Mouse (Mus musculus): ENCODE measurements around the gene Pparg. TPM values are rescaled to one million over a fixed set of nuclear protein-coding genes. Genes with fewer than 3 reads are reported as not detected.

Gene Pparg
- total RNA-seq, 2 experiments from 2014 or later: 2.7 to 6.5 TPM

DNA sequence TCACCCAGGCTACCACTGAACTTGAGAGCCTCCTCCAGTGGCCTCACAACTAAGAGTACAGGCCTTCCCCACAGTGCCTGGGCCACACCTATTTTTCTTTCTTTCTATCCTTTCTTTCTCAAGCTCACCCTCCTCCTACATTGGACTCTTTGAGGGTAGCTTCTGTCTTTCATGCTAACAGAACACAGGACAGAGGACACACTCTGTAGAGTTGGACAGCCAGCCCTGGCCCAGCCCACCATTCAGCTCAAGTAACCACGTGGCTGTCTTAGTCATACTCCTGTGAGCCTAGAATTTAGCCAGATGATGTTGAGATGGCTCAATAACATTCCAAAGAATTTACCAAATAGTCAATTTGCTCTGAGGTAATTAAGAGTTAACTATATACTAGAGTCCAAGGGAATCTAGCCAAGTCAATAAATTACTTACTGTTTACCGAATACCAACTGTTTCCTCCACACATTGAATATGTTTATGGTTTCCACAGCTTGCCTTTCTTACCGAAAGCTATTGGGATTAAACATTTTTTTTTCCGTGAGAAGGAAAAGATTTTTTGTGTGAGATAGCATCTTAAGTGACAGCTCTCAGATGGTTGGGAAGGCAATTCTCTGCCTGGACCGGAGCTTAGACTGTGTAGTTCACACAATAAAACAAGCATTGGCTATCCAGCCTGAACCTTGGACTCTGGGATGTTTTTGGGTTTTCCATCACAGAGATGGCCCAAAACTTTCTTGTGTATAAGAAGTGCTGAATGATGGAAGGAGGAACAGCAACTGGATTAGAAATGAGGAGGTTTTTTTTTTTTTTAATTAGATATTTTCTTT is 10.9 kb upstream of the Pparg start:
- ATAC-seq (ENCODE audit: poor library complexity, severe bottlenecking): no peak

DNA sequence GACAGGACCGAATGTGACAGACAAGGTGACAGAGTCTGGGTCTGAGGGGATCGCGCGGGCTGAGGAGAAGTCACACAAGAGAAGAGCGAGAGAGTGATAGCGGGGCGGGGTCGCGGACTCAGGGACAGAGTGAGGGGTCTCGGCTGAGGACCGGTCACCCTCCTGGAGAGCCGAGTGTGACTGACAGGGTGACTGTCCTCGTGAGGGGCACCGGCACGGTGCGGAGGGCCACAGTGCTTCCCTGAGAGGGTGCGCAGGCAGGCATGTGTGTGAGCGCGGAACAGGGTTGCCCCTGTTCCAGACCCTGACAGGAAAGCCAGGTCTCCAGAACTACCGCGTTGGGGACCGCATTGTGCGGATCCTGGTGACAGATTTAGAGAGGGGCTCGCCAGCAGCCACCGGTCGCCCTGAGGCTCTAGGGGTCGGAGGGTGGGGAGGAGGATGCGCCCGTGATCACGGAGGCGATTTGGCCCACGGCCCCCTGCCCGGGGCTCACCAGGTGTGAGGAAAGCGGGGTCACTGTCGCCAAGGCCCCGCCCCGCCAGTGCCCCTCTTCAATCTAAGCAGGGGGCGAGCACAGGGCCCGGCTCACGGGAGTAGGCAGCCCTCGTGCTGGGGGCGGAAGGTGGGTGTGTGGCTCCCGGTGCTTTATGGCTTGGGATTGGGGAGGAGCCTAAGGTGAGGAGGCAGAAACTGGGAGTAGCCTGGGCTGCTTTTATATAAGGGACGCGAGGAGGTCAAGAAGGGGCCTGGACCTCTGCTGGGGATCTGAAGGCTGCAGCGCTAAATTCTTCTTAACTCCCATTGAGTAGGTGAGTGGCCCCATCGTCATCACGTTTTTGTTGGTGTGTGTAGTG is 1.1 kb downstream of the Pparg start:
- peak; percentile 53 for ATAC-seq (ENCODE audit: poor library complexity, severe bottlenecking)

DNA sequence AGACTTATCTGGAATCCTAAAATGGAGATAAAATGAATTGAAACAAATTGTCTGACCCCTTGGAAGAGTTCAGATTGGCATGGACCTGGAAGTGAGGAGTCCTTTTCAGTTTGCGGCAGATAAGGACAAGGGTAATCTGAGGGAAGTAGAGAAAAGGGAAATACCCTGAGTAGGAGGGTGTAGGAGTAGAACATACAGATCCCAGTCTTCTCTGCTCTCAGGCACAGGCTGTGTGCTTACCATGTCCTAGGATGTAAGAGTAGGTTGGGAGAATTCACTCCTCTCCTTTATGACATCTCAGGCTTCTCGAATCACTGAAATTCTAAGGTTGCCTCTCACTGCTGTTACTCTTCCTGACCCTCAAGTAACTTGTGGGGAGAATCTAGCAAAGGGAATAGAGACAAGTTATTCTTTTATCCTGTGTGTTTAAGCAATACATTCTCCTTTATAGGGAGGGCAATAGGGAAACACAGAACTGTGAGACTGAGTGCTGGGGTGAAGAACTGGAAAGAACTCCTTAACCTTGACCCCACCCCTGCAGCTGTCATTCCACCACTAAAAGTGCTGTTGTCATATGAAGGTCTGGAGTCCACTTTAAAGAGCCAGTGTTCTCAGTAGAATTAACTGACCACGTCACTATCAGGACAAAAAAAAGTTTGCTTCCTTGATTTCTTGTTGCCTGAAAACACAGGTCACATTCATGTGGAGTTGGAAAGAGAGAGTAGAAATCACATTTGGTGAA is 6.3 kb downstream of the Pparg start:
- ATAC-seq (ENCODE audit: poor library complexity, severe bottlenecking): no peak

DNA sequence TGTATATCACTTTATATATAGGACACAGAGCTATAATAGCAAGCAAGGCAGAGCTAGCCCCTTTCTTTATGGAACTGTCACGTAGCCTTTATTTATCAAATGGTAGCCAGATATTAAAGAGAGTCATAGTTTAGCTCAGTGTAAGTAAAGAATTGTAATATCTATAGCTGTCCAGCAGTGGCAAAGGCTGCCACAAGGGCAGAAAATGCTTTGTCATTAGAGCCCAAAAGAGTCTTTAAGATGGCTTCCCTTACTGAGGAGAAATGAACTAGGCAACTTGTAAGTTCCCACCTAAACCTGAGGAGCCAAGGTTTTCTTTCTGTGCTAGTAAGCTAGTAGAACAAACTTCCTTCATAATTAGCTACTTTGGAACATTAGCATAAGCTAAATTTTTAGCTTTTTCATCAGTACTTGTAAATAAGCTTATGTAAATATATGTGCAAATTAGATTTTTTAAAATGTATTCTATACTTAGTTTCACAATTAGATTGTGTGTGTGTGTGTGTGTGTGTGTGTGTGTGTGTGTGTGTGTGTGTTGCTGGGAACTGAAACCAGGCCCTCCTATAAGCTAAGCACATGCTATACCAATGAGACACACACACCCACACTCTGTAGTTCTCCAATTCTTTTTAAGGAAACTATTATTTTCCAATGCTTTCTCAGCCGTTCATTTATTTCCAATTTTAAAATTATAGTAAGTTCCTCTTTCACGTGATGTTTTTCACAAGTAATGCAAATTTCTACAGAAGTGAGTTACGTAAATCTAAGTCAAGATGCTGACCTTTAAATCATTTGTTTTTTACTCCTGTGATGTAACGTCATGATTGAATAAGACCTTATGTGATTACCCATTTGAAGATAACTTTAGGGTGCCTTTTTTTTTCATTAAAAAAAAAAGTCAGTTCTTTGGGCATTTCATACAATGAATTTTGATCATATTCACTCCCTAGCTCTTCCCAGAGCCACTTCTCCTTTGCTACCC is 14.4 kb downstream of the Pparg start:
- peak; percentile 91 for ATAC-seq (ENCODE audit: poor library complexity, severe bottlenecking)

DNA sequence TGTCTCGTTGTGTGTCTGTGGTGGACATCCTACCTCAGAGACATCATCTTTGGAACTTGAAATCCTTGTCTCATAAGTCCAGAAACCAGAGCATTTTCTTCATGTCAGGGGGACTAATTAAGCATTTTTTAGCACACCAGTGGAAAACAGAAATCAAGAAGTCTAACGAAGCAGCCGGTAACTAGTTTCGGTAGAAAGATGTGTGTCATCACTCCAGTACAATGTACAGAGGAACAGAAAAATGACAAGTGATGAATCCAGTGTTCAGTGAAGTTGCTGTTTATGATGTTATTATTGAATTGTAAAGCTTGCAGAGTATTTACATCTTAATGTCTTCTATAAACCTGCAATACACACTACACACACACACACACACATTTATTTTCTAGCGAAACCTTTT is 19.8 kb downstream of the Pparg start:
- ATAC-seq (ENCODE audit: poor library complexity, severe bottlenecking): peak; percentile 63

DNA sequence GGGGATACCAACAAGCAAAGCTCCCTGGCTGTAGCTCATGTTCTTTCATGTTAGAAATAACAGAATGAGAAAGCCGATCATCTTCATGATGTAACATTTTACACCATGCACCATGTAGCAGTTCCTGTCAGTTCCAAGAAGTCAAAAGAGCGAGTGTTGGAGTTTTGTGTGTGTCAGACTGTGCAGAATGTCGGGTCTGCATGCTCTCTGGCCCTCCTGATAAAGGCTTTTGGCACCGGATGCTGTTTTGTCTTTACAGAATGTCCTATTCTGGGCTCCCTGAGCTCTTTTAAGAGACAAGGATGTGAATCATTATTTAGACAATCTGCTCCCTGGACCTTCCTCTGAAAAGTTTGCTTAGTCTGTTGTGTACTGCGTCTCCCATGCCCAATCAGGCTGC is 22.0 kb downstream of the Pparg start:
- no peak for ATAC-seq (ENCODE audit: poor library complexity, severe bottlenecking)

DNA sequence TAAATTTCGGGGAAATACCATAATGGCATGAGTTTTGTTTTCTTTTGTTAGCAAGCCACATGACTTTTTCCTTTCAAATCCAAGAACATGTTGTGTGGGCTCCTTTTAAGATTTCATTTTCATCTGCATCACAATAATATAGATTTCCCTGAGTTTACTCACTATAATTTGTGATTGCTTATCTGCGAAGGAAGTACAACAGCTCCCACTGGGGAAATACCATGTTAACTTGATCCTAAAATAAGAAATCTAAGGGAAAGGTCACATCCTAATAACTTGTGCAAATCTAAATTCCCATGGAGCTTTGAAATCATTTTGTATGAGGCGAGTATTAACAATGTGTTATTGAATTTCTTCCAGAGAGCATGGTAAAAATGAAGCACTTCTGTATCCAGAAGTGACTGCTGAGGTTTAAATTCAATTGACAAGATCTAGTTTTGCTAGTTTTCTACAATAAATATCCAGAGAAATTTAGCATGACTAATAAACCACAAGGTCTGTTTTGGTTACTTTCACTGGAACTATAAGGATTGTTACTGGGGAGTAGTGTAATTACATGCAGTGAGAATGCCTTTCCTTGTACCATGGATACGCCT is 29.3 kb downstream of the Pparg start:
- ATAC-seq (ENCODE audit: poor library complexity, severe bottlenecking): no peak

DNA sequence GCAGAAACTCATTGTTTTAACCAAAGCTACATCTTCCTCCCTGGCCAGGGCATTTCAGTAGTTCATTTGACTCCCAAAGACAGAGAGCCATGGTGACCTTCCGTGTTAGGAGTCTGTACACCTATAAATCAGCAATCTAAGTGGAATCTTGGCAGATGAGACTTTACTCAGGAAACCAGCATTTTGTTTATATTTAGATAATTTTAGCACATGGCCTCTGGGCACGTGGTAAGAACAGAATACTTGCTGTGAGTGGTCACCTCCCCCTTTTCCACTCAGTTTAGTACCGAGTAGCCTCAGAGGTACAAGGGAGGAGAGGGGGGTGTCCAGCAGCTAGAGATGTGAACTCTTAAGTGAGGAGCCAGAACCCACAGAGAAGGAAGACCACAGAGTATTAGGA is 36.2 kb downstream of the Pparg start:
- ATAC-seq (ENCODE audit: poor library complexity, severe bottlenecking): no peak

DNA sequence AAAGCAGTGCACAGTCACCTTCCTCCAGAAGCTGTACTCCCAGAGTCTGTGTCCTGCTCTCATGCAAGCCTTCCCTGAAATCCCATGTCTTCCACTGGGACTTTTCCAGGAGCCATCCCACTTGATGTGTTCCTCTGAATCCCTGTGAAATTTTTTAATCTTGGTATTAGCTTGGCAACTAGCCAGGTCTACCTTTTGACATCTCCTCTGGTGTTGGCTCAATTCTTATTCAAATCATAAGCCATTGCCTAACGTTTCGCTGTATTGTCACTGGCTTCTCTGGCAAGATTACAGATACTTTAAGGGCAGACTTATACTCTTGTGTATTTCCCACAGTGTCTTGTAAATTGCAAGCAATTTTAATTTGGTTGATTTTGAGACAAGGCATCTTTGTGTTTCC is 43.6 kb downstream of the Pparg start:
- no peak for ATAC-seq (ENCODE audit: poor library complexity, severe bottlenecking)

DNA sequence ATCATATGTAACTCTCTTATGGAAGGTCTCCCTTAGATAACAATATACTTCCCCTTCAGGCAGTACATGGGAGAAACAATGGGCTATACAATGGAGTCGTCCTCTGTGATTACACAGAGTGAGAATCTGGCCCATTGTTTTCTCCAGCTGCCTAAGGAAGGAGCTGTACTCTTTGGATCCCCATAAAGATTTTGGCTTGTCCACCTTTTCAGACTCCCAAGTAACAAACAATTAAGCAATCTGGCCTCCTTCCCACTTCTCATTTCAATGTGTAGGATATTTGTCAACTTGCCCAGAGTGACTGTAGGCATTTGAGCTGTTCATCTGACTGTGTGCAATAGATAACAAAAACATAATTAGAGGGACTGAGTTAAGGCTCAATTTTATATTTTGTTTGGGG is 50.7 kb downstream of the Pparg start:
- ATAC-seq (ENCODE audit: poor library complexity, severe bottlenecking): no peak

DNA sequence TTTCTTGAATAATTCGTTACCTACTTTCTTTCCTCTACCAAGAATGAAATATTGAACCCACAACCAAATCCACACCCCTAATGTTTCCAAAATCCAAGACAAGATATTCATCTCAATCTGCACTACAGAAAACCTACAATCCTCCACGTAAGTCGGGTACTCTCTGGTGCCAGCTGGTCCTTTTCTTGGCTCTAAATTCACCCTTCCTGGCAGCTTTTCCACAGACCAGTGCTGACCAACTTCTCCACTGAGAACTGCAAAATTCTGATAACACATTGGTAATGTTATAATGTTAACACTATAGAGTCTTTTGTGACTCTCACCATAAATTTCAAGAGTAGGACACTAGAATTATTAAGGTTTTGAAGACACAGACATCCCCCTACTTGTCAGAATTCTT is 57.4 kb downstream of the Pparg start:
- no peak for ATAC-seq (ENCODE audit: poor library complexity, severe bottlenecking)

DNA sequence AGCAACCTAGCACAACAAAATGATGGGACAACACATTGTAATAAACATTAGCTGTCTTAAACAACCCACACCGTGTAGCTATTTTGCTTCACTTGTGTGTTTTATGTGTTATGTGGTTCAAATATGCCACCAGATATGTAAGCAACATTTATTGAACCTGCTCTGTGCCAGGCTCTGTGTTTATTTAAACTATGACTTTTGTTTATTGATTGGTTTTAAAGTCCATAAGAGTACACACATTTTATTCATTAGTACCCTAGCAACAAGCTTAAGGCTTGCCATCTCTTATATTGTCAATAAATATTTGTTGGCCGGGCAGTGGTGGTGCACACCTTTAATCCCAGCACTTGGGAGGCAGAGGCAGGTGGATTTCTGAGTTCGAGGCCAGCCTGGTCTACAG is 58.2 kb downstream of the Pparg start:
- no peak for ATAC-seq (ENCODE audit: poor library complexity, severe bottlenecking)

DNA sequence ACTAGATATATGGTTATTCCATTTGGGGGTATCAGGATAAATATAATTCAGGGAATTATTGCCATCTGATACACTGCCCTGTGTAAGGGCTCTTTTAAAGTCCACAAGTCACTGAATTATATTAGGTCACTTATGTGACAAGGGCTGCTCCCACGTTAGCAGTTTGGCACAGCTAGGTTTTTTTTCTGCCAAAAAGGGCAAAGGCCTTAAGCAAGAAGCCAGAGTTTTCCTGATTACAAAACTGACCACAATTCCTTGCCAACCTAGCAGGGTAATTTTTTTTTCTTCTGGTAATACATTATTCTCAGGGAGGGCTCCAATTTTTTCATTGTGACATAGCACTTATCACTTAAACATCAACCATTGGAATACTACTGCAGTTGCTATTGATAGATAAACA is 60.2 kb downstream of the Pparg start:
- ATAC-seq (ENCODE audit: poor library complexity, severe bottlenecking): no peak

DNA sequence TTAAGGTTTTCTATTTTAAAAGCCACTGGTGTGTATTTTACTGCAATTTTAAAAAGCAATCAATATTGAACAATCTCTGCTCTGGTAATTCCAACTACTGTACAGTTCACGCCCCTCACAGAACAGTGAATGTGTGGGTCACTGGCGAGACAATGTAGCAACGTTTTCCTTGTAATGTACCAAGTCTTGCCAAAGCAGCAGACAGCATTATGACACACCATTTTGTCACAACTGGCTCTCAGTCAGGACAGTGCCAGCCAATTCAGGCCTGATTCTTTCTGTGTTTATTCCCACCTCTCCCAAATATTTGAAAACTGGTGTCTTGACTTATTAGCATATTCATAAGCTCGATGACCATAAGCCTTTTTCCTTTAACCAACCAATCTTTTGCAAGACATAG is 60.9 kb downstream of the Pparg start:
- ATAC-seq (ENCODE audit: poor library complexity, severe bottlenecking): peak; percentile 82

DNA sequence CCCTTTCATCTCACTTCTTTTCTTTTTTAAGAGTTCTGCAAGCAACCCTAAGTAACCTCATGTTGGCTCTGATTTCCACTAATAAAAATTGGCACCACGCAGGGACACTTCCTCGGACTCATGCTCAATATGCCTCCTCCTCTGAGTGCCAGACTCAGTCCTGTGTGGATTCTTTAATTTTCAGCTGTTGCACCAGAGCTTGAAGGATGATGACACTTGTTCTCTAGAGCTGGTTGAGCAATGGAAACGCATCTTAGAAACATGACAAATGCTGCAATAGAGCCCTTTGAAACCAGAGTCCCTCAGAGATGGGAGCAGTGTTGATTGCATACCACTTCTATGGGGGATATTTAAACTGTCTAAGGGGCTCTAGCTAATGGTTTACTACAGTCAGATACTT is 63.7 kb downstream of the Pparg start:
- peak; percentile 87 for ATAC-seq (ENCODE audit: poor library complexity, severe bottlenecking)

DNA sequence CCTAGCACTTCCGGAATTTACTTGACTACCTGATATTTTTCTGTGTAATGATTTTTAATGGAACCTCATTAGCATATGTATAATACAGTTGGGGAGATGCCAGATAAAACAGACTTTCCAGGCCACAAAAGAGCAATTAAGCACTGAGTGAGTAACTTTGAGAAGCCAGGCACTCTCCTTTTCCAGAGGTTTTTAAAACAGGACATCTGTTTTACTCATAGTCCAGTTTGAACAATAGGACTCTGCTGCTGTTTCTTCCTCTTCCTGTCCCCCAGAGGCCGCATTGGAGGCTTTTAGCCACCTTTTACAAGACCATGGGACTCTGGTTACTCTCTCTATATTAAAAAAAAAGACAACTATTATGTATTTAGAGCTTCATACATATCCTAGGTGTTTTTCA is 72.0 kb downstream of the Pparg start:
- no peak for ATAC-seq (ENCODE audit: poor library complexity, severe bottlenecking)

DNA sequence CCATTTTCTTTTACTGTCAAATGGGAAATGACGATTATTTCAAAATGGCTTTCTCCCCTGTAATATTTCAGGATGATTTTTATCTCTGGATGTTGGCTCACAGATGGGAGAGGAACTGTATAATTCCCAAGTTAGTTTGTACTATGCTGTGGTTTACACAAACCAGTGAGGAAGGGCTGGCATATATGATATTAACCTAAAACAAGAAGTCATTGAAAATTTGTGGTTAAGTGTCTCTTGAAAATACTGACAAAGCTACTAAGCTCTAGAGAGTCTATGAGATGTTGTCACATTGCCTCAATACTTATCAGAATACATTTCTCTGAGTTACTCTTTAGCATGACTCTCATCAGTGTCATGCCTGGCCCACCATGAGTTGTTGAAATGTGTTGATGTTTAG is 73.3 kb downstream of the Pparg start:
- no peak for ATAC-seq (ENCODE audit: poor library complexity, severe bottlenecking)

DNA sequence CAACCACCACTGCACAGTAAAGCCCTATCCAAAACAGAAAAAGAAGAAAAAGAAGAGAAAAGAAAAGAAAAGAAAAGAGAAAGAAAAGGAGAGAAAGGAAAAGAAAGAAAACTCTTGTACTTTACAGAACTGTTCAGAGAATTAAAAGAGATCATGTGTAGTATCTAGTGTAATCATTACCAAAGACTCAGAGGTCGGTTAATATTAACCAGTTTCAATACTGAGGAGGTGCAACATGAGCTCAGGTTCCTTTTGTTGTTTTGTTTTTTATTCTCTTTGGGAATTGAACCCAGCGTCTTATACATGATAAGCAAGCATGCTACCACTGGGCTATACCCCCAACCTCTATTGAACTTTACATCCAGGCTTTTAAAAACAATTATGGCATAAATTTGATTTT is 74.1 kb downstream of the Pparg start:
- ATAC-seq (ENCODE audit: poor library complexity, severe bottlenecking): no peak

DNA sequence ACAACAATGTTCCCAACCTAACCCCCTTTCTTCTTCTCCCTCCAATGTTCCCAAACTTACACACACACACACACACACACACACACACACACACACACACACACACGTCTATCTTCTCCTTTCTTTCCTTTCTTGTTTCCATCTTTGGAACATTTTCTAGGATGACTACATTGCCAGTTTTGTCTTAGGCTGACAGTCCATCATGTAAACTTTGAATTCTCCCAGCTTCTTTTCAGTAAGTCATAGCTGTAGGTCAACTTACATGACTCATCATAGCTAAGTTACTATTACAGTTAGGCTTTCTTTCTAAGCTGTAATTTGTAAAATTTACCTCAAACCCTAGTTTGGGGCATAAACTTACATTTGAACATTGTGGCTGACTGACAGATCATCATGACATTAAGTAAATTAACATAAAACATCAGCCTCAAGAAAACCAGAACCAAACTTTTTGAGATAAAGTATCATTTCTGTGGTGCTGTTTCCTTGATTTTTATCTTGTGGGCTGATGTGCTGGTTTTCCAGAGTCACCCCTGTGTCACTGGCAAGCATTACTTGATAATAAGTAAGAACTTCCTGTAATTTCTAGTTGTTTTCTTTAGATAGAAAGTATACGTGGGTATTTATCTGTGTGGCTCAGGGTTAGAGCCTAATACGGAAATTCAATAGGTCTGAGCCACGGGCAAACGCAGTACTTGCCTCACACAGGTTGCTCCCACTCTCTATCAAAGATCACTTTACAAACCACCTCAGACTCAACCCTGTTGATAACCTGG is 79.7 kb downstream of the Pparg start:
- no peak for ATAC-seq (ENCODE audit: poor library complexity, severe bottlenecking)
